Mouse (Mus musculus) lung, adult 2 months (tissue): ENCODE results near the gene Rassf8. TPM values are rescaled to one million over a fixed set of nuclear protein-coding genes. Genes with fewer than 3 reads are reported as not detected.

ENCODE experiments used
- DNase-seq: peaks from one replicate; pipeline ENCODE4 v3.0.0; 2022
- H3K4me1 ChIP-seq: fragments of 200-500 bp; 2 replicates; pipeline ENCODE4 v1.6.1; 2011; ENCODE audit warnings: low read length; ENCODE audit not compliant: control insufficient read depth, insufficient read depth
- H3K4me3 ChIP-seq: fragments of 200-500 bp; replicated peaks from 2 replicates; pipeline ENCODE3; 2011; ENCODE audit warnings: low read depth, mild to moderate bottlenecking, control low read depth, low read length; ENCODE audit errors: extremely low read depth
- CTCF ChIP-seq: fragments of 200-500 bp; IDR thresholded peaks from 2 replicates; pipeline ENCODE4 v1.5.1; 2011; ENCODE audit warnings: mild to moderate bottlenecking, low read length, control low read depth; ENCODE audit not compliant: insufficient read depth
- POLR2A ChIP-seq: fragments of 200-500 bp; IDR thresholded peaks from 2 replicates; pipeline ENCODE4 v1.6.1; 2011; ENCODE audit warnings: low read depth, mild to moderate bottlenecking, control low read depth, low read length, borderline replicate concordance; ENCODE audit errors: extremely low read depth
- WGBS: fragments of 180-500 bp; shearing (Covaris S2); methylation state at CpG from one replicate; pipeline ENCODE4 v1.1.7; 2018; 5-methylcytosine and 5-hydroxymethylcytosine counted together
- polyA plus RNA-seq: library from polyadenylated mRNA; depleted of rRNA; stranded (reverse); fragments of >200 nt; gene quantifications from 2 replicates; pipeline ENCODE4 v1.2.3, GENCODE M21; 2012

The Rassf8 gene
- polyA plus RNA-seq, 1 experiment, result 34.2 TPM

GRCm38 (mm10) chr6:145853356-145854079 is 107.0 kb downstream of the Rassf8 start:
- TF ChIP-seq CTCF (no peak), POLR2A (no peak)
- WGBS, result 87% methylated on average over 10 of the region's 10 CpGs
- Histone ChIP-seq H3K4me1 (peaks cover 5% of the 10 kb centered on the region), H3K4me3 (no peak overlapping the region)
- DNase-seq, result no peak

- Histone ChIP-seq H3K4me3 (no peak overlapping the region), H3K4me1 (peaks cover 5% of the 10 kb centered on the region)
- 79% methylated on average over 5 of the region's 5 CpGs for WGBS
- TF ChIP-seq POLR2A (no peak), CTCF (no peak)
- DNase-seq, result no peak
These were observed 108.2 kb downstream of the Rassf8 start for GRCm38 (mm10) chr6:145854756-145855155.

DNA sequence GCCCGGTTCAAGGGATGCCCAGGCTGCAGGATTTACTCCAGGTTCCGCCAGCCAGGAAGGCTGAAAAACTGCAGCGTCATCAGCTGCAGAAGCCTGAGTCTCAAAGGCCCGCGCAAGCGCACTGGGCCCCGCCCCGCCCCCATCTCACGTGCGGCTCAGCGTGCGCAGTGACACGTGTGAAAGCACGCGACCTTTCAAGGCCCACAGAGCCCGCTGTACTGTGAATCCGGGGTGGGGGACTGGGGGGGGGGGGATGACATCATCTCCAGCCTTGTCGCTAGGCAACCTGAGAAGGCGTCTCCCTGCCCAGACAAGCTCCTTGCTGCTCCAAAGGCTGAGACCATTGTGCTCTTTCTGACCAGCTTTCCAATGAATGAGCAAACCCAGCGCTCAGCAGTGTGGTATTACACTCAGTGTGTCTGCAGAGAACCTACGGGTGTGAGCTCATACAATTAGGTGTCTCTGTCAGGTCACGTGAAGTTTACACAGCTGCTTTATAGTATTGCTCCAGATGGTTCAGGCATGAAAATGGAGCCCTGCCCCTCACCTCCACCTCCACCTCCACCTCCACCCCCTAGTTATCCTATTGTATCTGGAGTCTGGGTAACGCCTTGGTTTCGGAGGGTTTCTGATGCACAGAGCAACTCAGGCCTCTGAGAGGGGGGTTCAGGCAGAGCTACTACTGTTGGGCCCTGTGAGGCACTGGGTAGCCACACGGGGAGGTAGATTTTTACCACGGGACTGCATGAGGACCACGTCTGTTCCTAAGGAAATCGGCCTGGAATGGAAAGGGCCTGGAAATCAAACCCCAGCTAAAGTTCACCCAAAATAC is 109.4 kb downstream of the Rassf8 start:
- 15% methylated on average over 28 of the region's 28 CpGs for WGBS
- TF ChIP-seq POLR2A, result peak; percentile 28; the same call in 1 of the 2 replicates
- TF ChIP-seq CTCF, result no peak
- Histone ChIP-seq H3K4me1 (peaks cover 5% of the 10 kb centered on the region), H3K4me3 (no peak overlapping the region)
- peak; percentile 93 for DNase-seq

DNA sequence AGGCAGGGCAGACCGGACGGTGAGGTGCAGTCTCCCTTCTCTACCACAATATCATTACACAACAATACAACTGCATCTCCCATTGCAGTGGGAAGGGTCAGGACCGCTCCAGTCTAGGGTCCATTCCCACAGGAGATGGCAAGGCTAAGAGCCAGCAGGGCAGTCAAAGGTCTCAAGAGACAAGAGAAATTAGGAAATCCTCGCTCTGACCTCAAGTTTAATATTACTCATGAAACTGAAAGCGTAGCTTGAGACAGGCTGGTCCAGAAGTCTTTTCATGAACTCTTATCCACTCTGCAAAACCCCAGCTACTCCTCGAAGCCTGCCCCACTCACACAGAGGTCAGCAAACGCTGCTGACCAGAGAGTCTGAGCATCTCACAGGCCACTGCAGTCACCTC is 110.9 kb downstream of the Rassf8 start:
- H3K4me1 ChIP-seq, result peaks cover 5% of the 10 kb centered on the region
- H3K4me3 ChIP-seq, result no peak overlapping the region
- no peak for DNase-seq
- WGBS, result 81% methylated on average over 7 of the region's 7 CpGs
- no peak for TF ChIP-seq CTCF
- no peak for TF ChIP-seq POLR2A

DNA sequence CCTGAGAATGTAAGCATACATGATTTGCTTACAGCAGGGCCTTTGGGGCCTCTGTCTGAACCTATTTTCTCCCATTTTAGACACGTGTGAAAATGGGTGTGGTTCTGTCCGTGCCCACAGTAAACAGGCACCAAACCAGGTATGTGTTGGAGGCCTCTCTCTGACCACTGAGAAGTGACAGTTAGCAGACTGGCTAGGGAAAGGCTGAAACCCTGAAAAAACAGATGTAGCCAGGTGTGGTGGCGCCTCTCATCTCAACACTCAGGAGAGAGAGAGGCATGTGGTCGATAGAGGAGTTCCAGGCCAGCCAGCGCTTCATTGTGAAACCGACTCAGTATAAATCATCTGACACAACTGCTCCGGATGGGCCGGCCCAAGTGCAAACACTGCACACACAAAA is 111.9 kb downstream of the Rassf8 start:
- no peak for DNase-seq
- Histone ChIP-seq H3K4me1 (peaks cover 5% of the 10 kb centered on the region), H3K4me3 (no peak overlapping the region)
- TF ChIP-seq POLR2A (no peak), CTCF (no peak)
- 57% methylated on average over 8 of the region's 8 CpGs for WGBS

DNA sequence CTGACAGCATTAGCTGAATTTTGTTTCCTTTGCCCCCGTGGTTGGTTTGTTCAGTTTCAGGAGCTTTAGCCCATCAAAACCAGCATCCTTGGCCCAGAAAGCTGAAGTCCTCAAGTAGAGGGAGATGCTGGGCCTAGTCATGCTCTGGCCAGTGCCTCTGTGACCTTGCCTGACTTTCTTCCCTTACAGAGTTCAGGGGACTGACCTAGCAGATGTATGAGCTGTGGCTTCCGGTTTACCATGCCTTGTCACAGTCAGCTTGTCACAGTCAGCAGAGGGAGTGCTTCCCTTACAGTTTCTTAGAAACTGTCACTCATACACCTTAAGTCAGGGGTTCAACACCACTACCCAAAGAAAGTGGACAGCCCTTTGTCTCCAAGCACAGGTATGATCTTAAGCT is 113.8 kb downstream of the Rassf8 start:
- no peak overlapping the region for H3K4me3 ChIP-seq
- H3K4me1 ChIP-seq, result peaks cover 5% of the 10 kb centered on the region
- no peak for TF ChIP-seq POLR2A
- no peak for TF ChIP-seq CTCF
- DNase-seq, result no peak
- WGBS, result 44% methylated on average over 2 of the region's 2 CpGs

- 79% methylated on average over 9 of the region's 9 CpGs for WGBS
- H3K4me1 ChIP-seq, result no peaks in the 10 kb centered on the region
- TF ChIP-seq CTCF (no peak), POLR2A (no peak)
- no peak for DNase-seq
- no peak overlapping the region for H3K4me3 ChIP-seq
These were observed 115.1 kb downstream of the Rassf8 start for GRCm38 (mm10) chr6:145861462-145862227.

DNA sequence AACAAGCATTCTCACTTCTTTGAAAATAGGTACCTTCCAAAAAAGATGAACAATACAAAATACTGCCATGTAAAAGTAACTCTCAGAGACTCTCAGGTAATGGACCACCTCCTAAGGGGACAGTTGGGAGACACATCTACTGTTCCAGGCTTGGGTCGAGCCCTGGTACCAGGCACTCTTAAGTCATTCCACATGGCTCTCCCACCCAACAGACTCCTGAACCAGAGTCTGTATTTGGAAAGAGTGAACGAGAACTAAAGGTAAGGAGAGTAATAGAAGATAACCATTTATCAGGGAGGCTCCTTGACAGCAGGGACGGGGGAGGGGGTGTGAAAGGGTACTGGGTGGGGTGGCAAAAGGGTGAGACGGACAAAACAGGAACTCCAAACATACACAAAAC is 115.8 kb downstream of the Rassf8 start:
- DNase-seq, result no peak
- Histone ChIP-seq H3K4me1 (no peaks in the 10 kb centered on the region), H3K4me3 (peak overlapping the region; percentile 79)
- WGBS, result 24% methylated on average over 4 of the region's 4 CpGs
- no peak for TF ChIP-seq CTCF
- TF ChIP-seq POLR2A, result no peak

DNA sequence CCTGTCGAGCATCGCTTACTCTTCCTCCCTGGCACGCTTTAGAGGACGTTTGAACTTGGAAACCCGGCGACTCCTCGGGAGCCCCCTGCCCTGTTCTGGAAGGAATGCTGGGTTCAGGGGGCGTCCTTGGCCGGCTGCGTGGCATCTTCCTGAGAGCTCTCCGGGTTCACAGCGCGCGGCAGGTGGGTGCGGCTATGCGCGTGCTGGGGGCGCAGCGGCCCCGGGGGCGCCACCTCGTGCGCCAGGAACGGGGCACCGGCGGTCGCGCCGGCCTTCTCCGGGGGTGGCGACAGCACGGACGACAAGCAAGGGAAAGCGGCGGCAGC is 116.2 kb downstream of the Rassf8 start:
- no peaks in the 10 kb centered on the region for H3K4me1 ChIP-seq
- whole genome bisulfite sequencing, result 1% methylated on average over 35 of the region's 35 CpGs
- no peak for TF ChIP-seq CTCF
- no peak for TF ChIP-seq POLR2A
- DNase-seq, result no peak
- peak overlapping the region; percentile 79 for H3K4me3 ChIP-seq
